Mouse (Mus musculus): ENCODE measurements at regions not wholly inside any gene's neighbourhood (a gene's known extent, or its start where the extent isn't known, plus 50 kb on each side); places are given as distances from the start of the nearest gene placed in this dataset.
A peak's percentile ranks its signal among the peaks of the same experiment; 100 is the strongest.

DNA sequence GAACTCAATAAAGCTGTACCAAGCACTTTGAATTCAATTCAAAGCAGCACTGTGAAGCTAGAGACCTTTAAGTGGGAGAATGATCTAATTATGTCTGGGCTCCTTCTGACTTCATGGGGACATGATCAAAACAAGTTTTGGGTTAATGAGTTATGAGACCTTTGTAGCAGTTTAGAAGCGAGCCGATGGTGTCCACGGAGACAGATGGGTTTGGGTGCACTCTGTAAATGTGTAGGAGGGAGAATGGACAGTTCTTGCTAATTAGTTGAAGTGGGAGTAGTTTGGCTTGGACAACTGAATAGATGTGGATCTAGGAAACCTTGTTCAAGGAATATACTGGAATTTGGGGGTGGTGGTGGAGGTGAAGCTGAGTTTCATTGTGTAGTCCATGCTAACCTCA is 186.3 kb upstream of the Cldn34b3 start:
- Histone ChIP-seq H3K27me3 (ENCODE audit: control insufficient read depth, insufficient read depth, low read length) (no peaks in the 10 kb centered on the region), H3K4me2 (replicated peaks; ENCODE audit: low read depth) (no peak overlapping the region), H3K9me3 (ENCODE audit: control insufficient read depth, low read length) (no peaks in the 10 kb centered on the region), H3K36me3 (ENCODE audit: control insufficient read depth, insufficient read depth, low read length) (no peaks in the 10 kb centered on the region), H3K4me1 (replicated peaks; ENCODE audit: control insufficient read depth, insufficient read depth) (no peaks in the 10 kb centered on the region), H3K9ac (ENCODE audit: low read length) (no peak overlapping the region), H3K27ac (replicated peaks) (no peak overlapping the region), H3K4me3 (ENCODE audit: low read depth, low read length) (no peak overlapping the region)
- ATAC-seq (ENCODE audit: low FRiP score, low TSS enrichment), result no peak
- DNase-seq (ENCODE audit: low spot score), result no peak
- TF ChIP-seq EP300 (optimal IDR thresholded peaks at IDR 0.05), result no peak
- no peak for TF ChIP-seq CTCF (IDR thresholded peaks at IDR 0.05; ENCODE audit: low read depth)
- WGBS, result 76% methylated on average over 3 of the region's 3 CpGs

DNA sequence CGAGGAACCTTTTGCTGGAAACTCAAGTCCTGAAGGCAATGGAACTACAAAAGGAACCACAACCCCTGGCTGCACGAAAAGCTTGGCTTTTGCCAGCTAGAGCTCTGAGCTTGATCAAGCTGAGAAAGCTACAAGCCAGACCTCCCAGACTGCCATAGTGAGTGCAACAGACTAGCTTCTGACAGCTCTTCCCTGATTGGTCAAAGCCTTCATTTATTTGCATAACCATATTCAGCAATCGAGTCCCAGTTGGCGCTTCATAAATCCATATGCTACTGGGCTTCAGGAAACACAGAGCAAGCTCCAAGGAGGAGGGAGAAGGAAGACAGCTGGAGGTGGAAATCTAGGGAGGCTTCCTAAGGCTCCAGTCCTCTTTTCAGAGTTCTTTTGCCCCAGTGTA is 181.4 kb upstream of the Cldn34b3 start:
- H3K4me3 ChIP-seq (ENCODE audit: low read depth, low read length), result no peak overlapping the region
- TF ChIP-seq CTCF (IDR thresholded peaks at IDR 0.05; ENCODE audit: low read depth) (no peak), EP300 (optimal IDR thresholded peaks at IDR 0.05) (no peak)
- ATAC-seq (ENCODE audit: low FRiP score, low TSS enrichment), result no peak
- H3K36me3 ChIP-seq (ENCODE audit: control insufficient read depth, insufficient read depth, low read length), result no peaks in the 10 kb centered on the region
- no peaks in the 10 kb centered on the region for H3K9me3 ChIP-seq (ENCODE audit: control insufficient read depth, low read length)
- no peak for DNase-seq (ENCODE audit: low spot score)
- H3K4me1 ChIP-seq (replicated peaks; ENCODE audit: control insufficient read depth, insufficient read depth), result no peaks in the 10 kb centered on the region
- no peak overlapping the region for H3K27ac ChIP-seq (replicated peaks)
- no peak overlapping the region for H3K4me2 ChIP-seq (replicated peaks; ENCODE audit: low read depth)
- WGBS, result 45% methylated on average over 4 of the region's 4 CpGs
- no peaks in the 10 kb centered on the region for H3K27me3 ChIP-seq (ENCODE audit: control insufficient read depth, insufficient read depth, low read length)
- H3K9ac ChIP-seq (ENCODE audit: low read length), result no peak overlapping the region

DNA sequence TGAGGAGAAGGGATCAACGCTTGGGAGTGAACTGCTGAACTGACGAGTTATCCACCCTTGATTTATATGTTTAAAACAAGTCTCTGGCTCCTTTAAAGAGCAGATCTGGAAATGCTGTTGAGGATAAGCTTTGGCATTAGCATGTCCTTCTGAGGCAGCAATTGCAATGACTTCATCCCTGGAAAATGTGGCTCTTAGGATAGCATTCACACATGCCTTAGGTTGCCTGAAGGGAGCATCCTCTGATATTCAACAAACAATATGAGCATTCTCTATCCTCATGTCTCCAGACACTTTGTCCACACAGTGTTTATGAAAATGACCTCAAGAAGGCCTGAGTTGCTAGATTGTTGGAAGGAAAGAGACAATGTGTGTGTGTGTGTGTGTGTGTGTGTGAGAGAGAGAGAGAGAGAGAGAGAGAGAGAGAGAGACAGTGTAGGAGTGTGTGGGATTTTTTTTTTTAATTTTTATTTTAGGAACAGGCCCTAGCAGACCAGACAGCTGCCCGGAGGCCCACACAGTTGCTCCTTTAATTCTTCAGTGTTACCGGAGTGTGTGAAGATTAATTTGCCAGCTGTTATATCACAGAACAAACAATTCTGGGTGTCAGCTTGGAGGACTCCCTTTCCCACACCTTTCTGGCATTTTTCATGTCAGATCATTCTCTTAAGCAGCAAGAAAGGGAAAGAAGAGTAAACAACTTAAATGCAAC is 153.2 kb upstream of the Cldn34b3 start:
- no peak for ATAC-seq (ENCODE audit: low FRiP score, low TSS enrichment)
- Histone ChIP-seq H3K27me3 (ENCODE audit: control insufficient read depth, insufficient read depth, low read length) (no peaks in the 10 kb centered on the region), H3K9me3 (ENCODE audit: control insufficient read depth, low read length) (no peaks in the 10 kb centered on the region), H3K4me3 (ENCODE audit: low read depth, low read length) (no peak overlapping the region), H3K4me1 (replicated peaks; ENCODE audit: control insufficient read depth, insufficient read depth) (no peaks in the 10 kb centered on the region), H3K27ac (replicated peaks) (no peak overlapping the region), H3K9ac (ENCODE audit: low read length) (no peak overlapping the region), H3K36me3 (ENCODE audit: control insufficient read depth, insufficient read depth, low read length) (no peaks in the 10 kb centered on the region), H3K4me2 (replicated peaks; ENCODE audit: low read depth) (no peak overlapping the region)
- TF ChIP-seq EP300 (optimal IDR thresholded peaks at IDR 0.05) (no peak), CTCF (IDR thresholded peaks at IDR 0.05; ENCODE audit: low read depth) (no peak)
- no peak for DNase-seq (ENCODE audit: low spot score)
- WGBS, result 32% methylated on average over 4 of the region's 4 CpGs

DNA sequence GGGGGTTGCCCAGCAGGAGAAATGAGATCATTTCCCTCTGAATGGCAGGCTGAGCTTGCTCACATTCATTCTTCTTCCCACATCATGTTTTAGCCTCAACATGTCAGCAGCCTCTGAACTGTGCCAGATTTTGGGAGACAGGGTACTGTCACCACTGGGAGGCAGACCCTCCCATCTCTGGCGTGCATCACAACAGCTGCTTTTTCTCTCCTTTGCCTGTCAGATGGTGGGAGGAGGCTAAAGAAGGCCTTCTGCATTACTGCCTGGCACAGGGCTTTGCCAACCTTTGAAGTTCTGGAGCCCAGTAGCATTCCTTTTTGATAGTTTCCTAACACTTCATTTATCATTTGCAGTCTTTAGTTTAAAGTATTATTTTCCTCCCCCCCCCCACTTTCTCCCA is 148.0 kb upstream of the Cldn34b3 start:
- no peak overlapping the region for H3K4me3 ChIP-seq (ENCODE audit: low read depth, low read length)
- H3K27ac ChIP-seq (replicated peaks), result no peak overlapping the region
- H3K9me3 ChIP-seq (ENCODE audit: control insufficient read depth, low read length), result no peaks in the 10 kb centered on the region
- no peak overlapping the region for H3K4me2 ChIP-seq (replicated peaks; ENCODE audit: low read depth)
- whole genome bisulfite sequencing, result 33% methylated on average over 1 of the region's 1 CpGs
- H3K36me3 ChIP-seq (ENCODE audit: control insufficient read depth, insufficient read depth, low read length), result no peaks in the 10 kb centered on the region
- no peaks in the 10 kb centered on the region for H3K4me1 ChIP-seq (replicated peaks; ENCODE audit: control insufficient read depth, insufficient read depth)
- no peak overlapping the region for H3K9ac ChIP-seq (ENCODE audit: low read length)
- TF ChIP-seq CTCF (IDR thresholded peaks at IDR 0.05; ENCODE audit: low read depth), result peak; percentile 10; the same call in 1 of the 2 replicates
- TF ChIP-seq EP300 (optimal IDR thresholded peaks at IDR 0.05), result no peak
- H3K27me3 ChIP-seq (ENCODE audit: control insufficient read depth, insufficient read depth, low read length), result no peaks in the 10 kb centered on the region
- DNase-seq (ENCODE audit: low spot score) (no peak), ATAC-seq (ENCODE audit: low FRiP score, low TSS enrichment) (no peak)

DNA sequence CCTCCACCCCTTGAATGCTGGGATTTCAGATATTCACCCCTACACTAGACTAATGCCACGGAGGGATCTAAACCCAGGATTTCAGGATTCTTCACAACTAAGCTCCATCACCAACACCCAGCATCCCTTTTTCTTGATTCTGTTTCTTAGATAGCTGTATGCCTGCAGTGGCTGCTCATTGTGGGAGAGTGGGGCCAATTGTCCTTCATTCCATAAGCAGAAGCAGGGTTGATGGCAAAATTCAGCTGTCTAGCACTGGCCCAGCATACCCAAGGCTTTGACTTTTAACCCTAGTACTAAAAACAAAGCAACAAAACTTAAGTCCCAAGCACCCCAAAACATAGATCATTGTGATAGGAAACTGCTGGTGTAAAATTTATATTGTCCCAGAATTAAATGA is 147.5 kb upstream of the Cldn34b3 start:
- Histone ChIP-seq H3K27ac (replicated peaks) (no peak overlapping the region), H3K4me1 (replicated peaks; ENCODE audit: control insufficient read depth, insufficient read depth) (no peaks in the 10 kb centered on the region), H3K36me3 (ENCODE audit: control insufficient read depth, insufficient read depth, low read length) (no peaks in the 10 kb centered on the region), H3K9me3 (ENCODE audit: control insufficient read depth, low read length) (no peaks in the 10 kb centered on the region), H3K4me3 (ENCODE audit: low read depth, low read length) (no peak overlapping the region), H3K27me3 (ENCODE audit: control insufficient read depth, insufficient read depth, low read length) (no peaks in the 10 kb centered on the region), H3K9ac (ENCODE audit: low read length) (no peak overlapping the region), H3K4me2 (replicated peaks; ENCODE audit: low read depth) (no peak overlapping the region)
- no peak for ATAC-seq (ENCODE audit: low FRiP score, low TSS enrichment)
- 70% methylated on average over 1 of the region's 1 CpGs for WGBS
- no peak for DNase-seq (ENCODE audit: low spot score)
- no peak for TF ChIP-seq EP300 (optimal IDR thresholded peaks at IDR 0.05)
- TF ChIP-seq CTCF (IDR thresholded peaks at IDR 0.05; ENCODE audit: low read depth), result no peak

DNA sequence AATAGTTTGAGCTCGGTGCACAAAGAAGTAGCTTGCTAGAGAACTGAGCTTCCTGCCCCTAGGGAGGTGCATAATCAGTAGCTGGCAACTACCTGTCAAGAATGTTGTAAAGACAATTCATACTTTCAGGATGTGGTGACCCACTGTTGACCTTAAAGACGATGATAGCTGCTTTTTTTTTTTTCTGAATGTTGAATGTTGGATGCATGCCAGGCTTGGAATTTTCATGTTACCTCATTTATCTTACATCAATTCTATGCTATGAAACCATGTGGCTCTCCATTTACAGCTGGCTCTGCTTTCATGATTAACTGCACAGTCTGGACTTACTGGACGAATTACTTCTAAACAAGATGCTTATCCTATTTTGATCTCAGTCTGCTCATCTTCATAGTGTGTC is 143.2 kb upstream of the Cldn34b3 start:
- H3K27ac ChIP-seq (replicated peaks), result no peak overlapping the region
- H3K36me3 ChIP-seq (ENCODE audit: control insufficient read depth, insufficient read depth, low read length), result no peaks in the 10 kb centered on the region
- TF ChIP-seq CTCF (IDR thresholded peaks at IDR 0.05; ENCODE audit: low read depth) (no peak), EP300 (optimal IDR thresholded peaks at IDR 0.05) (no peak)
- 36% methylated on average over 3 of the region's 3 CpGs for WGBS
- no peaks in the 10 kb centered on the region for H3K4me1 ChIP-seq (replicated peaks; ENCODE audit: control insufficient read depth, insufficient read depth)
- H3K9ac ChIP-seq (ENCODE audit: low read length), result no peak overlapping the region
- no peaks in the 10 kb centered on the region for H3K9me3 ChIP-seq (ENCODE audit: control insufficient read depth, low read length)
- no peak for ATAC-seq (ENCODE audit: low FRiP score, low TSS enrichment)
- DNase-seq (ENCODE audit: low spot score), result no peak
- H3K27me3 ChIP-seq (ENCODE audit: control insufficient read depth, insufficient read depth, low read length), result no peaks in the 10 kb centered on the region
- no peak overlapping the region for H3K4me3 ChIP-seq (ENCODE audit: low read depth, low read length)
- H3K4me2 ChIP-seq (replicated peaks; ENCODE audit: low read depth), result no peak overlapping the region

Measured in stomach, postnatal 0 days (tissue).